Mouse (Mus musculus): Measurements from ENCODE around the gene Bckdhb.

DNA sequence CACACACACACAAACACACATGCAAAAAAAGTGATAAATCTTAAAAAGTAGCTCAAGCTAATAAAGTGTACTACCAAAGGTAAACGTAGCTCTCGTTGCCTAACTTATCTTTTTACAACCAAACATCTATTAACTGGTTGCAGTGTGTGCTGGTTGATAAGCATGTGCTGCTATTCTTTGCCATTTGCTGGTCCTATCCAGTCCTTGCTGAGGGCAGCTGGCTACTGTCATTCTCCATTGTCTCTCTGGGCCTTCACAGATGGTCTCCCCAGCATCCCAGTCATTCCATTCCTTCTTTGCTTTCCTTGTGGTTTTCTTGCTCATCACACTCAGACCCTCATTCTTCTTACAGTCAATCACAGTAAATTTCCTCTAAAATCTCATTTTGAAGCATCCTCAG is 50.9 kb downstream of the Bckdhb start:
- TF ChIP-seq GATA1 (IDR thresholded peaks at IDR 0.05; ENCODE audit: low read length) (no peak), TAL1 (IDR thresholded peaks at IDR 0.05; ENCODE audit: low read length) (no peak)

All from erythroblast, embryonic 14.5 days (primary cell).